Mouse (Mus musculus) neural tube, embryonic 15.5 days (tissue): ENCODE measurements around the gene Gtf2h2. TPM values are rescaled to one million over a fixed set of nuclear protein-coding genes. Genes with fewer than 3 reads are reported as not detected.
A peak's percentile ranks its signal among the peaks of the same experiment; 100 is the strongest.

Experiments used
- ATAC-seq: fragments of 200-750 bp; cut with Nextera tagmentation; 2 replicates; pipeline ENCODE4 v1.8.0; 2017; ENCODE audit warnings: mild to moderate bottlenecking, moderate TSS enrichment, moderate library complexity; ENCODE audit not compliant: low FRiP score
- H3K27ac ChIP-seq: fragments of 300-500 bp; sonication (generic); replicated peaks from 2 replicates; pipeline ENCODE4 v1.5.1; 2015; ENCODE audit warnings: mild to moderate bottlenecking, inconsistent platforms
- H3K27me3 ChIP-seq: fragments of 300-500 bp; sonication (generic); replicated peaks from 2 replicates; pipeline ENCODE4 v1.6.1; 2015; ENCODE audit warnings: inconsistent platforms
- H3K36me3 ChIP-seq: fragments of 300-500 bp; sonication (generic); 2 replicates; pipeline ENCODE4 v1.6.1; 2015; ENCODE audit warnings: inconsistent platforms
- H3K4me1 ChIP-seq: fragments of 300-500 bp; sonication (generic); 2 replicates; pipeline ENCODE4 v1.6.1; 2015; ENCODE audit warnings: inconsistent platforms
- H3K4me2 ChIP-seq: fragments of 300-500 bp; sonication (generic); 2 replicates; pipeline ENCODE4 v1.6.1; 2015; ENCODE audit warnings: inconsistent platforms, mild to moderate bottlenecking, moderate library complexity
- H3K4me3 ChIP-seq: fragments of 300-500 bp; sonication (generic); replicated peaks from 2 replicates; pipeline ENCODE4 v1.5.1; 2015; ENCODE audit warnings: mild to moderate bottlenecking, inconsistent platforms
- H3K9ac ChIP-seq: fragments of 300-500 bp; sonication (generic); replicated peaks from 2 replicates; pipeline ENCODE4 v1.6.1; 2015; ENCODE audit warnings: mild to moderate bottlenecking, inconsistent platforms
- H3K9me3 ChIP-seq: fragments of 300-500 bp; sonication (generic); replicated peaks from 2 replicates; pipeline ENCODE4 v1.6.1; 2016; ENCODE audit warnings: inconsistent platforms
- WGBS: fragments of 180-500 bp; shearing (Covaris S2); methylation state at CpG from one replicate; pipeline ENCODE4 v1.1.7; 2015; ENCODE audit warnings: mixed read lengths; 5-methylcytosine and 5-hydroxymethylcytosine counted together
- polyA plus RNA-seq: library from polyadenylated mRNA; unstranded; fragments of >200 nt; fragmentation: Nextera tagmentation; extraction: Ambion mirVana; gene quantifications from 2 replicates; pipeline ENCODE4 v1.2.1, GENCODE M21; 2015

The Gtf2h2 gene
- polyA plus RNA-seq, result 61.7 and 75.7 TPM in 2 replicates

GRCm38 (mm10) chr13:100492061-100492787 lies at the start of gene Gtf2h2:
Gtf2h2 (minus strand) TSS chr13:100492579.
- H3K4me1 ChIP-seq, result peaks cover 16% of the 10 kb centered on the region
- H3K9ac ChIP-seq, result peak within 1 kb of the TSS; percentile 86
- peak within 1 kb of the TSS; percentile 98 for H3K4me3 ChIP-seq
- H3K4me2 ChIP-seq, result peak within 1 kb of the TSS; percentile 75
- H3K27ac ChIP-seq, result peak within 1 kb of the TSS; percentile 92
- H3K36me3 ChIP-seq, result peaks cover 20% of the 10 kb centered on the region
- no peaks in the 10 kb centered on the region for H3K27me3 ChIP-seq
- peak; percentile 90 for ATAC-seq
- H3K9me3 ChIP-seq, result no peaks in the 10 kb centered on the region
- under 1% methylated on average over 48 of the region's 51 CpGs for WGBS

- no peak for ATAC-seq
- WGBS, result 85% methylated on average over 3 of the region's 3 CpGs
- H3K9ac ChIP-seq, result no peak overlapping the region
Observed at GRCm38 (mm10) chr13:100536149-100536548, 43.8 kb upstream of the Gtf2h2 start.

GRCm38 (mm10) chr13:100532788-100533365 lies 40.5 kb upstream of the Gtf2h2 start:
- no peaks in the 10 kb centered on the region for H3K27me3 ChIP-seq
- no peak overlapping the region for H3K4me3 ChIP-seq
- no peaks in the 10 kb centered on the region for H3K36me3 ChIP-seq
- 74% methylated on average over 6 of the region's 6 CpGs for WGBS
- H3K4me2 ChIP-seq, result no peak overlapping the region
- no peak for ATAC-seq
- H3K4me1 ChIP-seq, result no peaks in the 10 kb centered on the region
- no peak overlapping the region for H3K9ac ChIP-seq
- H3K27ac ChIP-seq, result no peak overlapping the region
- no peaks in the 10 kb centered on the region for H3K9me3 ChIP-seq

More at GRCm38 (mm10) chr13:100536149-100536548, 43.8 kb upstream of the Gtf2h2 start:
- Histone ChIP-seq H3K4me3 (no peak overlapping the region), H3K9me3 (no peaks in the 10 kb centered on the region), H3K4me1 (no peaks in the 10 kb centered on the region), H3K27ac (no peak overlapping the region), H3K4me2 (no peak overlapping the region), H3K36me3 (no peaks in the 10 kb centered on the region), H3K27me3 (no peaks in the 10 kb centered on the region)

- H3K27me3 ChIP-seq, result no peaks in the 10 kb centered on the region
- H3K27ac ChIP-seq, result no peak overlapping the region
- H3K4me1 ChIP-seq, result no peaks in the 10 kb centered on the region
- no peak overlapping the region for H3K4me3 ChIP-seq
- H3K36me3 ChIP-seq, result no peaks in the 10 kb centered on the region
- no peak overlapping the region for H3K4me2 ChIP-seq
- no peaks in the 10 kb centered on the region for H3K9me3 ChIP-seq
- ATAC-seq, result no peak
- no peak overlapping the region for H3K9ac ChIP-seq
- 48% methylated on average over 6 of the region's 6 CpGs for WGBS
Observed at GRCm38 (mm10) chr13:100526649-100527038, 34.3 kb upstream of the Gtf2h2 start.

- no peaks in the 10 kb centered on the region for H3K4me1 ChIP-seq
- H3K4me3 ChIP-seq, result no peak overlapping the region
- H3K4me2 ChIP-seq, result no peak overlapping the region
- no peaks in the 10 kb centered on the region for H3K36me3 ChIP-seq
- H3K9me3 ChIP-seq, result no peaks in the 10 kb centered on the region
- no peak for ATAC-seq
- H3K27ac ChIP-seq, result no peak overlapping the region
- no peak overlapping the region for H3K9ac ChIP-seq
- 61% methylated on average over 6 of the region's 6 CpGs for WGBS
- no peaks in the 10 kb centered on the region for H3K27me3 ChIP-seq
Observed at GRCm38 (mm10) chr13:100525935-100526648, 33.7 kb upstream of the Gtf2h2 start.

GRCm38 (mm10) chr13:100524896-100525295 lies 32.5 kb upstream of the Gtf2h2 start:
- no peak for ATAC-seq
- H3K27ac ChIP-seq, result no peak overlapping the region
- no peak overlapping the region for H3K4me2 ChIP-seq
- no peaks in the 10 kb centered on the region for H3K4me1 ChIP-seq
- WGBS, result 92% methylated on average over 6 of the region's 6 CpGs
- no peak overlapping the region for H3K4me3 ChIP-seq
- H3K9ac ChIP-seq, result no peak overlapping the region
- no peaks in the 10 kb centered on the region for H3K9me3 ChIP-seq
- no peaks in the 10 kb centered on the region for H3K27me3 ChIP-seq
- no peaks in the 10 kb centered on the region for H3K36me3 ChIP-seq

- no peaks in the 10 kb centered on the region for H3K9me3 ChIP-seq
- H3K4me1 ChIP-seq, result no peaks in the 10 kb centered on the region
- H3K4me2 ChIP-seq, result no peak overlapping the region
- no peak overlapping the region for H3K4me3 ChIP-seq
- H3K27me3 ChIP-seq, result no peaks in the 10 kb centered on the region
- no peak overlapping the region for H3K9ac ChIP-seq
- 96% methylated on average over 2 of the region's 2 CpGs for WGBS
- H3K36me3 ChIP-seq, result no peaks in the 10 kb centered on the region
- no peak for ATAC-seq
- no peak overlapping the region for H3K27ac ChIP-seq
Observed at GRCm38 (mm10) chr13:100523698-100524097, 31.3 kb upstream of the Gtf2h2 start.

- Histone ChIP-seq H3K27me3 (no peaks in the 10 kb centered on the region), H3K36me3 (no peaks in the 10 kb centered on the region), H3K9me3 (no peaks in the 10 kb centered on the region), H3K4me2 (no peak overlapping the region), H3K9ac (no peak overlapping the region), H3K27ac (no peak overlapping the region), H3K4me1 (no peaks in the 10 kb centered on the region), H3K4me3 (no peak overlapping the region)
- 86% methylated on average over 9 of the region's 9 CpGs for WGBS
- no peak for ATAC-seq
Observed at GRCm38 (mm10) chr13:100521724-100522591, 29.6 kb upstream of the Gtf2h2 start.

GRCm38 (mm10) chr13:100519162-100519561 lies 26.8 kb upstream of the Gtf2h2 start:
- H3K36me3 ChIP-seq, result no peaks in the 10 kb centered on the region
- no peaks in the 10 kb centered on the region for H3K4me1 ChIP-seq
- H3K4me3 ChIP-seq, result no peak overlapping the region
- H3K9ac ChIP-seq, result no peak overlapping the region
- H3K9me3 ChIP-seq, result no peaks in the 10 kb centered on the region
- no peak overlapping the region for H3K27ac ChIP-seq
- H3K27me3 ChIP-seq, result no peaks in the 10 kb centered on the region
- no peak for ATAC-seq
- WGBS, result 64% methylated on average over 2 of the region's 2 CpGs
- no peak overlapping the region for H3K4me2 ChIP-seq

GRCm38 (mm10) chr13:100518191-100518590 lies 25.8 kb upstream of the Gtf2h2 start:
- WGBS, result 75% methylated on average over 6 of the region's 6 CpGs
- no peaks in the 10 kb centered on the region for H3K27me3 ChIP-seq
- H3K9me3 ChIP-seq, result no peaks in the 10 kb centered on the region
- H3K27ac ChIP-seq, result no peak overlapping the region
- no peaks in the 10 kb centered on the region for H3K36me3 ChIP-seq
- no peak overlapping the region for H3K9ac ChIP-seq
- ATAC-seq, result no peak
- no peak overlapping the region for H3K4me2 ChIP-seq
- H3K4me1 ChIP-seq, result no peaks in the 10 kb centered on the region
- H3K4me3 ChIP-seq, result no peak overlapping the region

- Histone ChIP-seq H3K9me3 (no peaks in the 10 kb centered on the region), H3K4me3 (no peak overlapping the region), H3K4me2 (no peak overlapping the region), H3K4me1 (no peaks in the 10 kb centered on the region), H3K9ac (no peak overlapping the region), H3K36me3 (no peaks in the 10 kb centered on the region), H3K27ac (no peak overlapping the region), H3K27me3 (no peaks in the 10 kb centered on the region)
- WGBS, result 88% methylated on average over 6 of the region's 6 CpGs
- ATAC-seq, result no peak
Observed at GRCm38 (mm10) chr13:100517652-100518153, 25.3 kb upstream of the Gtf2h2 start.
